Mouse (Mus musculus): ENCODE data around the gene Tceanc2.
"Not testable (repeated sequence)": the region's sequence is repeated elsewhere in the genome, so short reads cannot be mapped to it uniquely, and the experiment has no call there.

Gene Tceanc2

DNA sequence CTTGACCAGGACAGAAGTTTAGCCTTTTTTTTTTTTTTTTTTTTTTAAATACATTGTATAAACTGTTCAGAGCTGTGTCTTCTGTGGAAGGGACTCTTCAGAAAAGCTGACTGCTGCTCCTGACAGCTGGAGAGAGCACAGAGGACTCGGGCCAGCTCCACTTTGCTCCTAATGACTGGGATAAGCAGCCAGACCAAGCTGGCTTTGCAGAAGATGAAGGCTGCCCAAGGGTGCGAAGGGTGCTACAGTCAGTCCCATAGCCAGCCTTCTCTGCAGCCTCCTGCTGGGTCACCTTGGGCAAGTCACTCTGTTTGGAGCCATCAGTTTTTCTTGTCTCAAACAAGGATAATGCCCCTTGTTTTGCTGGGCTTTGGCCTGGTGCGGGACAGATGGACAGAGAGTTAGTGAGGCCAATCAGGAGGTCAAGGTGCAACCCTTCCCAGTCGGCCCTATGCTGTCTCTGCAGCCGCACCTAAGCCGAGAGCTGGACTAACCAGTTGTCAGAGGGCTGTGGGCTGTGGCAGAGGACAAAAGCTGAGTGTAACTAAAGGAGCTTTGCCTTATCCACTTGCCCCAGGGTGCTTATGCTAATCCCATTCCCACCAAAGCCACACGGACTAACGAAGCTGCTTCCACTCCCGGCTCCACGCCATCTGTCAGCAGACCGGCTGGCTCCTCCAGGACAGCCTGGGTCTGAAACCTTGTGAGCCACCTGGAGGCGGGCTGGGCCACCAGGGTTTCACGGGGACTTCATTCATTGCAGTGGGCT is 50.8 kb downstream of the Tceanc2 start:
- DNase-seq (ENCODE audit: extremely low spot score, low spot score) = peak; percentile 50

DNA sequence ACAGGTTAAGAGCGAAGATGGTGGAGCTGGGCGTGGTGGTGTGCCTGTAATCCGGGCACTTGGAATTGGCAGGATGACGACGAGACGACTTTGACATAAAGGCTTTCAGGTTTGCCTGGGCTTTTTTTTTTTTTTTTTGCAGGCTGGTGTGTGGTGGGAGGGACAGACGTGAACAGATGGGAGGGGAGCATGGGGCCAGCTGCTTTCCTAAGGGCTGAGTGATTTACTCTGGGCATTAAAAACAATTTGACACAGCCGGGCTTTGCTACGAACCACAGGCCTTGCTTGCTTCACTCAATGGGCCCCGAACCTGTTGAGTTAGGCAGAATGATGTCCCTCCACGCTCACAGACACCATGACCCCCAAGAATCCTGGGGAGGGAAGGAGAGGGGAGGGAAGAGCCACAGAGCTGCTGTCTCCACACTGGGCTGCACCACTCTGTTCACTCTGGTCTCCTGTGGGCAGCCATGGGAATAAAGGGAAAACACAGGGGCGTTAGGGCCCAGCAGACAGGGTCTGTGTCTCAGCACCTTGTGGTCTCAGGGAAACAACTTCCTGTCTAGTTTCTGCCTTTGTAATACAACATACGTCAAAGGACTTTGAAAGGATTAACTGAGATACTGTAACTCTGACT is 51.9 kb downstream of the Tceanc2 start:
- DNase-seq (ENCODE audit: extremely low spot score, low spot score) = no peak

DNA sequence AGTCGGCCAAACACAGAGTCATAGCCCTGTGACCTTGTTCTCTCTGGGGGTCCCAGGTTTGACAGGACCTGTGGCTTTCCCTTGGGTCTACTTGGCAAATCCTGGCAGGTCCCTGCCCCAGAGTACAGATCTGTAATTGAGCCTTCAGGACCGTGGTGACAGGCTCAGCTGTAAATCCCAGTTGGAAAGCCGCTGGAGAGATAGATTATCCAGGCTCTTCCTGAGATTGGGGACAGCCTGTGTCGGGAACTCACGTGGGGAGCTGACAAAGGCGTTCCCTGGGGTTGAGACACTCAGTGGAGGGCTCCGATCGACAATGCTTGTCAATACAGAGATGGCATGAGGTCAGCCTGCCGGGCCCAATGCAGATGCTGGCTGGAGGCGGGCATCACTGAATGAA is 52.5 kb downstream of the Tceanc2 start:
- DNase-seq (ENCODE audit: extremely low spot score, low spot score) = no peak

DNA sequence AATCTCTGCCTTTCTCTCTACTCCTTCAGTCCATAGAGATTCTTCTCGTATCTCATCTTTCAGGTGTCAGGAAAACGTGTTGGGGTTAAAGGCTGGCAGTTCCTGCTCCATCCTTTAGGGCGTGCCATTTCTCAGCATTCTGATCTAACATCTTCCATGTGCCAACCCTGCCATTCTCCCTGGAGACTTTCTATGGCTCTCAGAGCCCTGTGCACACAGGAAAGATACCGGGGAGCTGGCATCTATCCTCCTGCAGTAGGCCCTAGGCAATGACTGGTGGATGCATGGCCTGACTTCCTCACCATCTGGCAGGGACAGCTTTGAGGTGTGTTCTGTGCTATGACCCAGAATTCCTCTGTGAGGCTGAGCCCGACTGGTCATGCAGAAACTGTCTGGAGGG is 53.8 kb downstream of the Tceanc2 start:
- DNase-seq (ENCODE audit: extremely low spot score, low spot score) = no peak

DNA sequence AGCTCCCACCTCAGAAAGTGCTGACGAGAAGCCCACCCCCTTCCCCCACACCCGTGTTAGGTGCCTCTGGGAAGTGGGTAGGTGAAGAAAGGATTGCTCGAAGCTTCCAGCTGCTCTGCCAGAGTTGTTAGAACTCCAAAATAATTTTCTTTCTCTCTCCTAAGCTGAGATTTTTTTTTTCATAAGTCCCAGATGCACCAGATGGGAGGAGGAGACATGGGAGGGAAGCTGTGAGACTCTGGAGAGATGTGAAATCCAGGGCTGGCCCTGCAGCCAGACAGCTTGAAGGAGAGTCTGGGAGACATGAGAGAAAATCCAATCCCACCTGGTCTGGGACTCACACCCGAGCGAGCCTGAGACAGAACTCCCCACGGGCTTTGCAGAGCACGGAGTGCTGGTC is 54.5 kb downstream of the Tceanc2 start:
- no peak for DNase-seq (ENCODE audit: extremely low spot score, low spot score)

DNA sequence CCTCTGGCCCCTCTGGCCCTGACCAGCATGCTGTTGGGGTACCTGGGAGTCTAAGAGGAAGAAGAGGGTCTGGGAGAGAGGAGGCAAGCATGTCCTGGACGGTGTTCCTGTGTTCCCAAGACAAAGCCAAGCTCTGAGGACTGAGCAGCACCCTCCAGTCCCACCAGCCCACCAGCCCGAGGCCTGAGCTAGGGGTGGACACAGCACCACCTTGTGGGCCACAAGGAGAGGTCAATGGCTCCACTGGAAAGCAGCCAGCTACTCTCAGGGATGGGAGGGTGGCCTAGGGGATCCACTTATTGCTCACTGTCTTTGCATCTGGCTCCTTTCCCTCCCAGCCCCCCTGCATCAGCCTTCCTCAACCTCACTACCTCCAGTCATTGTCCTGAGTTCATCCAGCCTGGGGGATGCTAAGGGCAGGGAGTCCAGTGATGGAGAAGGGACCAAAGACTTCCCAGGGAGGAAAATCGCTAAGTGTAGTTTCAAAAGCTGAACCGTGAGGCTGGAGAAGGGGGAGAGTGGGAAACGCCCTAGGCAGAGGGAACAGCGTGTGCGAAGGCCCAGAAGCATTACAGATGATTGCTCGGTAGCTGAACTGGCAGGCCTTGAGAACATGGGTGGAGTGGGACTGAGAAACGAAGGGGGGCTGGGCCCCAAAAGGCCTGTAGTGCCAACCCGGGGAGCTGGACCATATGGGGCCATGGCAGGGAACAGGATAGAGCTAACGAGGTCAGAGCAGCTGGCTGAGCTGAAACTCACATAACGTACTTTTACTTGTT is 57.6 kb downstream of the Tceanc2 start:
- DNase-seq (ENCODE audit: extremely low spot score, low spot score) = peak; percentile 73

DNA sequence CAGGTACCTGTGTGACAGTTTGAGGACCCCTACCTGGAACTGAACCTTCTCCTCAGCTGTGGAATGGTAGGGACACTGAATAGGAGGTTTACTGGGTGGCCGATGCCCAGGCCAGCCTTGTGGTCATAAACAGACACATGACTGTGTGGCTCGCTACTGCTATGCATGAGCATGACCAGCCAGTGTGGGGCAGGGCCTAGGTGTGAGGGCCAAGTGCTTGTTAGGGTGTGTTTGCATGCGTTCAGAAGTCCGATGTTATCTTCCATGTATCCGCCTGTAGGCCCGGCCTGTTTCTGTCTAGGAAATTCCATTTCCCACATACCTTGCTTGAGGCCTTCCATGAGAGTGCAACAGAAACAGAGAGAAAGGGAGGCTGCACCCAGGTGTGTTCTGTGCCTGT is 58.2 kb downstream of the Tceanc2 start:
- DNase-seq (ENCODE audit: extremely low spot score, low spot score) = no peak

DNA sequence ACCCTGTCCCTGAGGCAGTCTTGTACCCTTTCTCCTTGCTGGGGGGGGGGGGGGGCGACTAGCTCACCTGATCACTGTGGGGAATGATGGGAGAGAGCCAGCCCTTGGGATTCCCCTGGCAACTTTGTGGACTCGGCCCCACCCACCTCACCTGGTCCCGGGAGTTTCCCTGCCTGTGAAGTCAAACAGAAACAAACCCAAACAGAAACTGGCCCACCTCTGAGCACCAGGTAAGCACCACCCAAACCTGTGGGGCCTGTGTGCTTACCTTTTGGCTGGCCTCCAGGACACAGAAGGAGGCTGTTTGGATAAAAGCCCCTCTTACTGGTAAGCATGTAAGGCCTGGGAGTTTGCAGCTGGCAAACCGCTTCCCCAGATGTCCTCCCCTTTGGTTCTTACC is 59.9 kb downstream of the Tceanc2 start:
- no peak for DNase-seq (ENCODE audit: extremely low spot score, low spot score)

DNA sequence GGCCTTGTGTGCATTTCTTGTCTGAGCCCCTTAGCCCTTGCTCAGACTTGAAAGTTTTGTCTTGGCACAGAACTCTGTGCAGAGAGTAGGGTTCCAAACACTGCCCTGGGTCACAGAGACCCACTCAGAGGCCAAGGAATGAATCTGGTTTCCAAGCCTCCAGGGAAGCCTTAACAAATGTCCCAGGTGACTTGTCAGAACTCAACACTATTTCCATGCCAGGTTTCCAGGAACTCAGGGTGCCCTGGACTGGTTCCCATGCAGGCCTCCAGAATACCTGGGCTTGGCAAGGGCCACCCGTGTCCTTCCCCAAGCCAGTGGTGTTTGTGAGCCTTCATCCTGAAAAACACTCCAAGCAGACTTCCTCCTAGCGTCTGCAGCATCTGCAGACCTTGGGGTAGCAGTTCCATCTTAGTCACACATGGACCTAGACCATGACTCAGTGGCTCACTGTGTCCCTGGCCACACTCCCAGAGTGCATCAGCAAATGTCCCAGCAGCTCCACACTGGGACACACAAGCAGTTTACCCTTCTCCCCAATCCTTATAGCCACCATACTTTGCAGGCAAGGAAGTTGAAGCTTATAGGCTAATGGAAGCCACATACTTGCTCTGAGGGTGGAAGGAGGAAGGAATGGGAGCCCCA is 61.1 kb downstream of the Tceanc2 start:
- DNase-seq (ENCODE audit: extremely low spot score, low spot score) = no peak

DNA sequence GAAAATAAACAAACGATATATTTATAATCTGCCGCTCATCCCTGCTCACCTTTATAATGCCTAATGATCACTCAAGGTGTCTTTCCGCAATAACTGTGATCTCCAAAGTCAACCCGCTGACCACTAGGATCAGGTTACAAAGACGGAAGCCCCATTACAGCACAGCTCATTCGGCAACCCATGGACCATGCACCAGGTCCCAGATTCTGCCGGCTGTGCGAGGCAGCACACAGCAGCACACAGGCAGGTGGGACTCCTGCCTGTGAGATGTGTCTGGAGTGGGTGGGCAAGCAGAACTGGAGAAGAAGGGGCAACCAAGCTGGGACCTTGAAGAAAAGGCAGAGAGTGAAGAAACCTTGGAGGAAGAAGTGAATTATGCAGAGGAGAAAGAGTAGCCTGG is 64.6 kb downstream of the Tceanc2 start:
- DNase-seq (ENCODE audit: extremely low spot score, low spot score) = no peak

DNA sequence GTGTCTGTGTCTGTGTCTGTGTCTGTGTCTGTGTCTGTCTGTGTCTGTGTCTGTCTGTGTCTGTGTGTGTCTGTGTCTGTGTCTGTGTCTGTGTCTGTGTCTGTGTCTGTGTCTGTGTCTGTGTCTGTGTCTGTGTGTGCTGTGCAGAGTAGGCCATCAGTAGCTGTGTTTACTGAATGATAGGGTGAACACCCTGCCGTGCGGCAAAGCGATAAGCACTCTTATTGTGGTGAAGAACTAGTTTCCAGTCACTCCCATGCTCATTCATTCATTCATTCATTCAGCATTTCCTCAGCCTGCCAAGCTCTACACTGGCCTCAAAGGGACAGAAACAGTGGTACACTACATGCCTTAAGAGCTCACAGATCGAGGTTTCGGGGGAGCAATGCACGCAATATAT is 69.7 kb downstream of the Tceanc2 start:
- not testable (repeated sequence) for DNase-seq (ENCODE audit: extremely low spot score, low spot score)

DNA sequence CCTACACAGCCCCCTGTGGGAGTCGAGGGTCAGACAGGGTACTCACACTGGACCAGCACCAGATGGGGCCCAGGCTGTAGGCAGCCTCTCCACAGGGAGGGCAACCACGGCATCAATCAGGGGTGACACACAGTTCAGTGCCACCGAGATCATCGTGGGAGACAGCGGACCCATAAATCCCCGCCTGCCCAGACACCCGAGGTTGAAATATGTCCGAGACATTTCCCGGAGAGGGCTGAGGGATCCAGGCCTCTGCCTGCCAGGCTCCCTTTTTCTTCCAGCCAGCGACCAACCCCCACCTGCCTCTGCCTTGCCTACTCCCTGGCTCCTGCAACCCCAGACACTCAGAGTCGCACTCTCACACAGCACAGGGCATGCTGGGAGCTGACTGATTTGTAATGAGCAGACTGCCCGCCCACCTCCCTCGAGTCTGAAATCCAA is 70.6 kb downstream of the Tceanc2 start:
- DNase-seq (ENCODE audit: extremely low spot score, low spot score) = peak; percentile 66

DNA sequence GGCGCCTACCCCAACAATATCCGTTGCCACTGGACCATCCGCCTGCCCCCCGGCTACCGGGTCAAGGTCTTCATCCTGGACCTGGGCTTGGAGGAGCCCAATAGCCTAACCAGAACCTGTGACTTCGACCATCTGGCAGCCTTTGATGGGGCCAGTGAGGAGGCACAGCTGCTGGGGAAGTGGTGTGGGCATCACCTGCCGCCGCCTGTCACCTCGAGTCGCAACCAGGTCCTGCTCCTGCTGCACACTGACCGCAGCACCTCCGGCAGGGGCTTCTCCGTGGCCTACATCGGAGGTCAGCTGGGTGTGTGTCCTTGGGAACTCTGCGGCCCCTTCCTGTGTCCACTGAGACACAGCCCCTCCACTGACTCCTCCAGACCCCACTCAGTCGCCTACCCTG is 72.1 kb downstream of the Tceanc2 start:
- no peak for DNase-seq (ENCODE audit: extremely low spot score, low spot score)

DNA sequence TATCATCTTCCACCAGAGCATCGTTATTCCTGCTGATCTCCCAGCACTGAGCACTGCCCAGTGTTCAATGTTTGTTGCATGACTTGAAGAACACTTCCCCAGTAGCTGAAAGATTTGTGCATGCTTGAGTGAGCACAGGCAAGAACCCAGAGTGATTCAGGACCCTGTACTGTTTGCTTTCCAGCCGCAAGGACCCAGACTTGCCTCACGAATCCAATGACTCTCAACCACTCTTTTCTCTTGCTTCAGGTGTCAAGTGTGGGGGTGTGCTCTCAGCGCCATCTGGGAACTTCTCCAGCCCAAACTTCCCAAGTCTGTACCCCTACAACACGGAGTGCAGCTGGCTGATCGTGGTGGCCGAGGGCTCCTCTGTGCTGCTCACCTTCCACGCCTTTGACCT is 76.7 kb downstream of the Tceanc2 start:
- DNase-seq (ENCODE audit: extremely low spot score, low spot score) = no peak

DNA sequence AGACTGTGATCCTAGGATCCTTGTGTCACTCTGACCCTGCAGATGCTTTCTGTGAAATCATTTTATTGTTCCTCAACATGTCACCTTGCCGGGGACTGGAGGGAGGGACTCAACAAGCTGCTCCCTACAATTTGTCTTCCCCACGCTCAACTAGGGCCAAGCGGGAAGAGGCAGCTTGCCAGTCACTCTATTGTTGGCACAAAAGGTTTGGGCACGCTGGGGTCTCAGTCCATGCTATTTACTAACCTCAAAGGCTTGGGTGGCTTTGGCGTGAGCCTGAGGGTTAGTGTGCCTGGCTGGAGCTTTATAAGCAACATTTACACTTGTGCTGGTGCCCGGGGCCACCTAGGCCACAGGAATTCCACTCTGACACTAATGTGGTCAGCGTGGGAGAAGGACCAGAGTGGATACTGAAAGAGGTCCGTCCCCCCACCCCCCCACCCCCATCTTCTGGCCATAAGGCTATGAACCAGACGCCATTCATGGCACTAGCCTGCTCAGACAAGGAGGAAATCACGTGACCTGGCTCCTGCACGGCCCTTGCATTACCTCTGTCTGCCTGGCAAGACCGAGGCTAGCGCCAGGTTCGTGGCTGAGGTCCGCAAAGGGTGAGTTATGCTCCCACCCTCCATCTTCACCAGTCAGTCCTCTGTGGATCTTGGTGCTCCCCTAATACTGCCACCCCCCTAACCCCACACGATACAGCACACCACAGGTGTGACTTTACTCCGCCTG is 80.0 kb downstream of the Tceanc2 start:
- DNase-seq (ENCODE audit: extremely low spot score, low spot score) = no peak

DNA sequence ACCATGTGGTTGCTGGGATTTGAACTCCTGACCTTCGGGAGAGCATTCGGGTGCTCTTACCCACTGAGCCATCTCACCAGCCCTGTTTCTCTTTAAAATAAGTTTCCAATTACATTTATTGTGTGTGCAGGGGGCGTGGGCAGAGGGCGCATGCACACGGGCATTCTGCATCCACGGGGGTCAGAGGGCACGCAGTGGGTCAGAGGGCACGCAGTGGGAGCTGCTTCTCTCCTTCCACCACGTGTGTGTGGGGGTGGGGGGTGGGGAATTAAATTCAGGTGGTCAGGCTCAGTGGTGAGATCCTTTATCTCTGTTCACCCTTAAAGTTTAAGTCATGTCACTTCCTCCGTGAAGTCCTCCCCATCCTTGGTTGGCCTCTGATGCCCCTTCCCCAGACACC is 80.5 kb downstream of the Tceanc2 start:
- no peak for DNase-seq (ENCODE audit: extremely low spot score, low spot score)

DNA sequence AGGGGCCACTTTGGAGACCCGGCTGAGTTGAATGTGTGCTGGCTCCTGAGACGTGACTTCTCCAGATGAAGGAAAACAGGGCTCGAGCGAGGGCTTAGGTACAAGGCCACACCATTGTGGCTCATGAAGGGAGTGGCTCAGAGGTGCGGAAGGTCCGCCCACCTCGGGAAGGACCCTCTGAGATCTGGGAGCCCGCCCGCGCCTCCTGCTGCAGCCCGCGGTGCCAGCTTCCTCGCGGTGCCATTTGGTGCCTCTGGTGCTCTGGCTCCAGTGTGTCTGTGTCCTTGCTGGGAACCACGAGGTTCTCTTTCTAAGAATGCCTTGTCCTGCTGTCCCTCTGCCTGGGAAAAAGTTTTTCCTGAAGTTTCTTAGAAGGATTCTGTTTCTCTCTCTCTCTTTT is 81.0 kb downstream of the Tceanc2 start:
- DNase-seq (ENCODE audit: extremely low spot score, low spot score) = no peak

DNA sequence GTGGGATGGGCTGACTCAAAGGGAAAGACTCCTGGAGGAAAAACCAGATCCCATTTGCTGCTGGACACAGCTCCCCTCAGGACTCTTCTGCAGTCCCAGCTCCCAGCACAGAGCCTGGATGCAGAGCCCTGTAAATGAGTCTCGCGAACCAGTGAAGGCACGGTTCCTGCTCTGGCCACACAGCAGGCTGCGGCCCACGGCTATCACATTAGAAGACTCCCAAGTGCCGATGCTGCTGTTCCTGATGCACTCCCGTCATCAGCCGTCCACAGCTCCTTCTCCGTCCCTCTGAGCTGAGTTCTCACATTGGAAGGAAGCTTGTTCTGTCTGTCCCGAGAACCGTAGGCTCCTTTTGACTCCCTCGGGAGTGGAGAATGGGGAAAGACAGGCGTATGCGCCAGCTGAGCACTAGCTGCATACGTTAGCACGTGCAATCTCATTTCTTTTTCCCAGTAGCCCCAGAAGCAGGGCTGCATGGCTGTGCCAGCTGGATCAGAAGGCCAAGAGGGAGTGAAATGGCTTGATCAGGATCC is 82.0 kb downstream of the Tceanc2 start, which contains the start of gene Cdcp2:
Gene Cdcp2 (plus strand): TSS at position 51 of the 533 bp plus-strand sequence.
- DNase-seq (ENCODE audit: extremely low spot score, low spot score) = no peak

DNA sequence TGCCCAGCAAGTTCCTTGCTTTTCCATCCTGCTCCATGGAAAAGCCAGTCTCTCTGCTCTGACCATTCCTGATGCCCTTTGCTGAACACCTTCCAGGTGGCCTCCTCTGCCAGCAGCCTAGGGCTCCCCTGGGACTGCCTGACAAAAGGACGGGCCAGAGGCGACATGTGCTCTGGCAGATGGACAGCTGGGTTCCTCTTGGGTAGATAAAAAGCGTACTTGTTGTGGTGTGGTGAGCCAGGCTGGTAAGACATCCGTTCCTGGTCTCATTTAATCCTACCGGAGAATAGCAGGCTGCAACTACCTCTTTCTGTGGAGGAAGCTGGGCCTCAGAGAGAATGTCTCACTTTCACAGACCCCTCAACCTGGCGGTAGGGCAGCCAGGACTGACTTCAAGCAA is 82.9 kb downstream of the Tceanc2 start:
- DNase-seq (ENCODE audit: extremely low spot score, low spot score) = no peak

DNA sequence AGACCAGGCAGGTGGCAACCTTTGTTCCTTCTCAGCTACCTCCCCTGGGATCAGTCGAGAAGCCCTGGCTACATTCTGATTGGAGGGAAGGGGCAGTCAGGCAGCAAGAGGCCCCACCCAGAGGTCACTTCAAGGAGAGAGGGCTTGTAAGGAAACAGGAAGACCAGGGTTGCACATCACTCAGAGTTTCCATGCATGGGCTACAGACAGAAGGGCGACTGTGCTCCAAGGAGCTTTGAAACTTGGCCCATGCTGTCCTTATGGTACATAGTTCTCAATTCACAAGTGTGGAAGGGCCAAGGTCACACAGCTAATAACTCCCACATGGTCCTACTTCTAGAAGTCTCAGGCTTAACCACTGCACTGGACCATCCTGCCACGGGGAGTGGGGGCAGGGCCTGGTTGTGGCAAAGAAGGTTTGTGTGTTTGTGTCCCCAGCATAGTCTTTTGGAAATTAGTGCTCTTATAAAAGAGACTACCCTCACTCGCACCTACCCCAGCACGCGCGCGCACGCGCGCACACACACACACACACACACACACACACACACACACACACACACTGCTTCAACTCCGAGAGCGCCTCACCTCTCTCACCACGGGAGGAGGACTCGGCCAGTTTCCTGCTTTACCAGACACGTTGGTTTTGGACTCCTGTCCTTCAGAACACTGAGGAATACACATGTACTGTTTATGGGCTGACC is 84.3 kb downstream of the Tceanc2 start:
- peak; percentile 33 for DNase-seq (ENCODE audit: extremely low spot score, low spot score)
